Mouse (Mus musculus) midbrain, embryonic 12.5 days (tissue): ENCODE measurements around the gene Prdm13. TPM values are rescaled to one million over a fixed set of nuclear protein-coding genes. Genes with fewer than 3 reads are reported as not detected.
A peak's percentile ranks its signal among the peaks of the same experiment; 100 is the strongest.

Experiments used
- ATAC-seq: fragments of 200-750 bp; cut with Nextera tagmentation; 2 replicates; pipeline ENCODE4 v1.8.0; 2017; ENCODE audit warnings: low read depth, moderate TSS enrichment, moderate library complexity; ENCODE audit not compliant: low FRiP score
- H3K27ac ChIP-seq: fragments of 300-500 bp; sonication (generic); replicated peaks from 2 replicates; pipeline ENCODE4 v1.5.1; 2016; ENCODE audit warnings: mild to moderate bottlenecking
- H3K27me3 ChIP-seq: fragments of 300-500 bp; sonication (generic); 2 replicates; pipeline ENCODE4 v1.6.1; 2016; ENCODE audit warnings: mild to moderate bottlenecking
- H3K36me3 ChIP-seq: fragments of 300-500 bp; sonication (generic); 2 replicates; pipeline ENCODE4 v1.6.1; 2016
- H3K4me1 ChIP-seq: fragments of 300-500 bp; sonication (generic); 2 replicates; pipeline ENCODE4 v1.6.1; 2016
- H3K4me2 ChIP-seq: fragments of 300-500 bp; sonication (generic); replicated peaks from 2 replicates; pipeline ENCODE4 v1.6.1; 2016; ENCODE audit warnings: mild to moderate bottlenecking, moderate library complexity
- H3K4me3 ChIP-seq: fragments of 300-500 bp; sonication (generic); 2 replicates; pipeline ENCODE4 v1.5.1; 2016; ENCODE audit warnings: mild to moderate bottlenecking
- H3K9ac ChIP-seq: fragments of 300-500 bp; sonication (generic); replicated peaks from 2 replicates; pipeline ENCODE4 v1.6.1; 2016; ENCODE audit warnings: mild to moderate bottlenecking, moderate library complexity
- H3K9me3 ChIP-seq: fragments of 300-500 bp; sonication (generic); 2 replicates; pipeline ENCODE4 v1.6.1; 2016; ENCODE audit warnings: mild to moderate bottlenecking
- WGBS: fragments of 180-500 bp; shearing (Covaris S2); methylation state at CpG from one replicate; pipeline ENCODE4 v1.1.7; 2016; 5-methylcytosine and 5-hydroxymethylcytosine counted together
- polyA plus RNA-seq: library from polyadenylated mRNA; unstranded; fragments of >200 nt; fragmentation: Nextera tagmentation; extraction: Ambion mirVana; gene quantifications from 2 replicates; pipeline ENCODE4 v1.2.1, GENCODE M21; 2016

Gene Prdm13
- polyA plus RNA-seq, 1 experiment from 2014 or later, result 1.4 TPM

- Histone ChIP-seq H3K36me3 (no peaks in the 10 kb centered on the region), H3K4me2 (peak overlapping the region; percentile 67), H3K9ac (peak overlapping the region; percentile 67), H3K27ac (peak overlapping the region; percentile 56), H3K4me3 (peak overlapping the region; percentile 53), H3K4me1 (peaks cover 37% of the 10 kb centered on the region), H3K27me3 (peaks cover 94% of the 10 kb centered on the region), H3K9me3 (no peaks in the 10 kb centered on the region)
- 1% methylated on average over 50 of the region's 51 CpGs for WGBS
- ATAC-seq, result peak; percentile 72
Observed at GRCm38 (mm10) chr4:21687783-21688702, 2.3 kb upstream of the Prdm13 start.

DNA sequence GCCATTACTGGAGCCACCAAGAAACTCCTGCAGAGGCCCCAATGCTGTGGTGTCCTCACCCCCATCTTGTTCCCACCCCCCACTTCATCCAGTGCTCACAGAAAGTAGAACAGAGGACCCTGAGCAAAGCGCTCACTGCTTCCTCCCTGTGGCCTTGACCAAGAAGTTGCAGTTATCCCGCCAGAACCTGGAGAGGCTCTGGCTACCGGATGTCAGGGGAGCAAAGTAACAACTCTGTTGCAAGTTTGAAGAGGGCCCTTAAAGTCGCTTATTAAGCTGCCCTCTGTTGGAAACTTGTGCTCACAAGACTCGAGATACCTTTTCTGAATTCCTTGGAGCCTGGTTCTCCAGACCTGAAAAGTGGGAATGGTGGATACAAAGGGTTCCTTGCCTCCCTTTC lies 1.2 kb upstream of the Prdm13 start:
- no peaks in the 10 kb centered on the region for H3K9me3 ChIP-seq
- H3K4me1 ChIP-seq, result peaks cover 37% of the 10 kb centered on the region
- H3K9ac ChIP-seq, result no peak overlapping the region
- peaks cover 94% of the 10 kb centered on the region for H3K27me3 ChIP-seq
- WGBS, result 3% methylated on average over 5 of the region's 5 CpGs
- H3K27ac ChIP-seq, result no peak overlapping the region
- no peaks in the 10 kb centered on the region for H3K36me3 ChIP-seq
- no peak for ATAC-seq
- no peak overlapping the region for H3K4me3 ChIP-seq
- no peak overlapping the region for H3K4me2 ChIP-seq

DNA sequence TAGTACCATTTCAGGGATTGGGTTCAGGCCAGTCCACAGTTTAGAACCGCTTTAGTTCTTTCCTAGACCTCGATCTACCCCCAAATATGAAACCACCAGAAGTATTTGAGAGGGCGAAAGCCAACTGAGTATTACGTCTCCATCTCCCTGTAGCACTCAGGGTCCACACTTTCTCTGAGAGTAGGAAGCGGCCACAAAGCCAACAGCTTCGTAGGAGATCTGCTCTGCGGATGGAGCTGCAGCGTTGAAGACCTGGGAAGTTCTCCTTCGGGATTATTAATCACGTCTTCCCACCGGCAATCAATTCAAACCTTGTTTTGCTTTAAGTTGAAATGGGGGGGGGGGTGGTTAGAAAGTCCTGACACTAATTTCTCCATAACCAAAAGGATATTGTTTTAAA lies 653 bp upstream of the Prdm13 start:
- H3K4me1 ChIP-seq, result peaks cover 37% of the 10 kb centered on the region
- ATAC-seq, result no peak
- no peaks in the 10 kb centered on the region for H3K9me3 ChIP-seq

DNA sequence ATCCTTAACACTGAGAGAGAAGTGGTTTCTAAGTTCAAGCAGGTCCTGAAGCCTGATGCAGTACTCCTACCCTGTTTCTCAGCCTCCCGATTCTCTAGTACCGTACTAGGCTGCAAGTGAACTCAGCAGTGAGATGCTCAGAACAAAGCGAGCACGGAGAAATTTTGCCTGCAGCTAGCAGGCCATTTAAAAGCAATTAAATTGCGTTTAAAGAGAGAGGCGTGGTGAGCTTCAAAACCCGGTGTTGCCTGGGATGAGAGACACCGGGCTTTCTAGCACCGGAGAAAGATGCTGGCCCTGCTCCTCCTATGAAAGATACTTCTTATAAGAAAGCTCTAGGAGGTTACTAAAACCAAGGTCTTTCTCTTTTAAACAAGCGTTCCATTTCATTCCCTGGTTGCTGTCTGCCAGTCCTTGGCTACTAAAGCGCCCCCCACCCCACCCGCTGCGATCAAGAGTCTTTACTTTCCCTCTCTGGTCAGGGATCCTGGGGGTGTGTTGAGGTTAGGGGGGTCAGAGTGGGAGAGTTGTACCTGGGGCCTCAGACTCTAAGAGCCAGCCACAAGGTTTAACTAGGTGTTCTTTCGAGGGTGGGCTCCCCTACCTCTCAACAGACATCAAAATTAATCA lies 1.3 kb downstream of the Prdm13 start:
- WGBS, result 2% methylated on average over 14 of the region's 14 CpGs
- Histone ChIP-seq H3K4me3 (0 out of 2 replicates have a peak overlapping the region, but pooled peaks have one; percentile 1), H3K27ac (no peak overlapping the region), H3K36me3 (no peaks in the 10 kb centered on the region), H3K27me3 (peaks cover 97% of the 10 kb centered on the region), H3K9ac (no peak overlapping the region), H3K4me2 (no peak overlapping the region), H3K9me3 (no peaks in the 10 kb centered on the region), H3K4me1 (peaks cover 35% of the 10 kb centered on the region)
- no peak for ATAC-seq

More for the DNA sequence above, 653 bp upstream of the Prdm13 start:
- 2% methylated on average over 11 of the region's 11 CpGs for WGBS
- Histone ChIP-seq H3K4me2 (no peak overlapping the region), H3K27ac (no peak overlapping the region), H3K27me3 (peaks cover 97% of the 10 kb centered on the region), H3K36me3 (no peaks in the 10 kb centered on the region), H3K4me3 (no peak overlapping the region), H3K9ac (no peak overlapping the region)

GRCm38 (mm10) chr4:21682421-21683150 lies 3.2 kb downstream of the Prdm13 start:
- H3K4me2 ChIP-seq, result no peak overlapping the region
- ATAC-seq, result no peak

DNA sequence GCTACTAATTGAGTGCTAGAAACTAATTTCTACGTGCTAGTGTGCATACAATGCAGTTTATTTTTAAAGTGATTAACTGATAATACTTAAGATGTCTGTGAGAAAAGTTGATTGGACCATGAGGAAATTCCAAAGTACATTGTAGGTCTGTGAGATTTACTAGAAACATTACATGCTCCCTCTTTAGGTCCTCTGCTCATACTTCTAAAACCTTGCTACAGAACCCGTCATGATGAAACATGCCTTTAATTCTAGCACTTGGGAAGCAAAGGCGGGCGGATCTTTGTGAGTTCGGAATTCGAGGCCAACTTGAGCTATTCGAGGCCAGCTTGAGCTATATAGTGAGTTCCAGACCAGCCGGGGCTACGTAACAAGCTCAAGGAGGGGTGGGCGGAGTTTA lies 4.8 kb downstream of the Prdm13 start:
- H3K4me3 ChIP-seq, result no peak overlapping the region
- H3K27ac ChIP-seq, result no peak overlapping the region
- no peak overlapping the region for H3K4me2 ChIP-seq
- no peaks in the 10 kb centered on the region for H3K9me3 ChIP-seq
- peaks cover 96% of the 10 kb centered on the region for H3K27me3 ChIP-seq
- peaks cover 27% of the 10 kb centered on the region for H3K4me1 ChIP-seq
- 3% methylated on average over 10 of the region's 10 CpGs for WGBS
- ATAC-seq, result no peak
- no peak overlapping the region for H3K9ac ChIP-seq
- H3K36me3 ChIP-seq, result no peaks in the 10 kb centered on the region

More at GRCm38 (mm10) chr4:21682421-21683150, 3.2 kb downstream of the Prdm13 start:
- Histone ChIP-seq H3K36me3 (no peaks in the 10 kb centered on the region), H3K4me3 (no peak overlapping the region), H3K4me1 (peaks cover 27% of the 10 kb centered on the region), H3K27ac (no peak overlapping the region), H3K9me3 (no peaks in the 10 kb centered on the region), H3K9ac (no peak overlapping the region), H3K27me3 (peaks cover 100% of the 10 kb centered on the region)
- 13% methylated on average over 10 of the region's 10 CpGs for WGBS

GRCm38 (mm10) chr4:21679624-21680480 lies 5.9 kb downstream of the Prdm13 start:
- Histone ChIP-seq H3K27ac (no peak overlapping the region), H3K27me3 (peaks cover 92% of the 10 kb centered on the region), H3K4me1 (peaks cover 20% of the 10 kb centered on the region; the same call in 1 of the 2 replicates), H3K4me2 (peak overlapping the region; percentile 55), H3K9ac (peak overlapping the region; percentile 1; the same call in 1 of the 2 replicates), H3K36me3 (no peaks in the 10 kb centered on the region), H3K4me3 (peak overlapping the region; percentile 43), H3K9me3 (no peaks in the 10 kb centered on the region)
- WGBS, result 3% methylated on average over 42 of the region's 42 CpGs
- ATAC-seq, result peak; percentile 38; the same call in 1 of the 2 replicates

DNA sequence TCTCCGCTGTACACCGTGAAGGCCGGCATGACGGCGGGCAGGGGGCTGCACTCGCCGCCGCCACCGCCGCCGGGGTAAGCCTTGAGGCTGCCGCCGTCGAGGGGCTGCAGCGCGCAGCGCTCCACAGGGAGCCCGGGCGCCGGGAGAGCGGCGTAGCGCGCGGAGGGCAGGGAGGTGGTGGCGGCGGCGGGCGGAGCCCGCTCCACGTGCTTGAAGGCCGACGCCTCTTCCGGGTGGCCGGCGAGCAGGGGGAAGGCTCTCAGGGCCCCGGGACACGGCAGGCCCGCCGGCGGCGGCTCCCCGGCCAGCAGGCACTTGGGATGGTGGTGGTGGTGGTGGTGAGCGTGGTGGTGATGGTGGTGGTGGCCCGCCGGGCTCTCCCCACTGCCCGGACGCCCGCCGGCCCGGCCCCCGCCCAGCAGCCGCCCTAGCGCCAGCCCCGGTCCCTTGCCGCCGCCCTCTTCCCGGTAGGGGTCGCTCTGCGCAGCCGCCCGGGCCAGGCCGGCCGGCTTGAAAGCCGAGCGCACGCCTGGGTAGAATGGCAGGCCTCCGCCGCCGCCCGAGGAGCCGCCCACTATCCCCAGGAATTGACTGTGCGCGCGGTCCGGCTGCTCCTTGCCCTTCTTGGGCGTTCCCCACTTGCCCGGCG lies 6.7 kb downstream of the Prdm13 start:
- Histone ChIP-seq H3K4me1 (peaks cover 14% of the 10 kb centered on the region; the same call in 1 of the 2 replicates), H3K4me3 (peak overlapping the region; percentile 43), H3K27me3 (peaks cover 92% of the 10 kb centered on the region), H3K36me3 (no peaks in the 10 kb centered on the region), H3K4me2 (peak overlapping the region; percentile 55), H3K9ac (0 out of 2 replicates have a peak overlapping the region, but pooled peaks have one; percentile 1), H3K9me3 (no peaks in the 10 kb centered on the region), H3K27ac (no peak overlapping the region)
- peak; percentile 91 for ATAC-seq
- under 1% methylated on average over 37 of the region's 79 CpGs for WGBS

GRCm38 (mm10) chr4:21678101-21678974 lies 7.4 kb downstream of the Prdm13 start:
- Histone ChIP-seq H3K9ac (0 out of 2 replicates have a peak overlapping the region, but pooled peaks have one; percentile 7), H3K4me3 (peak overlapping the region; percentile 43), H3K4me2 (peak overlapping the region; percentile 55), H3K9me3 (no peaks in the 10 kb centered on the region), H3K27ac (no peak overlapping the region), H3K36me3 (no peaks in the 10 kb centered on the region), H3K27me3 (peaks cover 90% of the 10 kb centered on the region), H3K4me1 (peaks cover 16% of the 10 kb centered on the region)
- peak; percentile 27 for ATAC-seq
- under 1% methylated on average over 81 of the region's 84 CpGs for WGBS

DNA sequence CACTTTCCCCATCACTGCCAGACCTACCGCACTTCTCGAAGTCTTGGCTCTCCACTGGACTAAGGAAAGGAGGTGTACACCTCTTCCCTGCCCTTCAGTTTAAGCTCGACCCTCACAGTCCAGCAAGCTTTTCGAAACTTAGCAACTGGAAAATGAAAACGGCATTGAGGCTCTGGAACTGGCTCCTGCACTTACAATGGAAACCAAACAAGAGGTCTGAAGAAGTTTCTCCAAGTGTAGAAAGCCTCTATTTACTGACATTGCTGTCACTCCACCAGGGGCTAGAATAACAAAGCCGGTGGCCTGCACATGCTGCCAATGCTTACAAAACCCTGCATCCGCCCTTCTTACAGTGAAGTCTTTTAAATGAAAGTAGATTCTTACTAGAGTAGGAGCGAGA lies 11.1 kb downstream of the Prdm13 start:
- Histone ChIP-seq H3K27me3 (peaks cover 80% of the 10 kb centered on the region), H3K36me3 (no peaks in the 10 kb centered on the region), H3K9me3 (no peaks in the 10 kb centered on the region), H3K4me2 (no peak overlapping the region), H3K4me3 (no peak overlapping the region), H3K9ac (no peak overlapping the region), H3K27ac (no peak overlapping the region), H3K4me1 (peaks cover 13% of the 10 kb centered on the region)
- WGBS, result 3% methylated on average over 8 of the region's 8 CpGs
- ATAC-seq, result no peak
